Mouse (Mus musculus) limb, embryonic 13.5 days (tissue): ENCODE data around the gene Eral1. TPM values are rescaled to one million over a fixed set of nuclear protein-coding genes. Genes with fewer than 3 reads are reported as not detected.

Experiments
- ATAC-seq: fragments of 200-750 bp; cut with Nextera tagmentation; 2 replicates; pipeline ENCODE4 v1.8.0; 2017; ENCODE audit warnings: low read depth, moderate number of reproducible peaks, moderate TSS enrichment; ENCODE audit not compliant: low FRiP score
- H3K27ac ChIP-seq: fragments of 300-500 bp; sonication (generic); 2 replicates; pipeline ENCODE4 v1.5.1; 2015; ENCODE audit warnings: inconsistent platforms, mild to moderate bottlenecking, moderate library complexity
- H3K27me3 ChIP-seq: fragments of 300-500 bp; sonication (generic); 2 replicates; pipeline ENCODE4 v1.6.1; 2015; ENCODE audit warnings: mild to moderate bottlenecking, inconsistent platforms
- H3K36me3 ChIP-seq: fragments of 300-500 bp; sonication (generic); 2 replicates; pipeline ENCODE4 v1.6.1; 2015; ENCODE audit warnings: inconsistent platforms, mild to moderate bottlenecking, moderate library complexity
- H3K4me1 ChIP-seq: fragments of 300-500 bp; sonication (generic); 2 replicates; pipeline ENCODE4 v1.6.1; 2015; ENCODE audit warnings: inconsistent platforms
- H3K4me2 ChIP-seq: fragments of 300-500 bp; sonication (generic); replicated peaks from 2 replicates; pipeline ENCODE4 v1.6.1; 2015; ENCODE audit warnings: inconsistent platforms, mild to moderate bottlenecking, moderate library complexity
- H3K4me3 ChIP-seq: fragments of 300-500 bp; sonication (generic); 2 replicates; pipeline ENCODE4 v1.5.1; 2015; ENCODE audit warnings: moderate library complexity, mild to moderate bottlenecking, inconsistent platforms
- H3K9ac ChIP-seq: fragments of 300-500 bp; sonication (generic); 2 replicates; pipeline ENCODE4 v1.6.1; 2015; ENCODE audit warnings: mild to moderate bottlenecking, inconsistent platforms
- H3K9me3 ChIP-seq: fragments of 300-500 bp; sonication (generic); 2 replicates; pipeline ENCODE4 v1.6.1; 2016; ENCODE audit warnings: inconsistent platforms
- WGBS: fragments of 180-500 bp; shearing (Covaris S2); methylation state at CpG from one replicate; pipeline ENCODE4 v1.1.7; 2015; 5-methylcytosine and 5-hydroxymethylcytosine counted together
- polyA plus RNA-seq: library from polyadenylated mRNA; unstranded; fragments of >200 nt; fragmentation: Nextera tagmentation; extraction: Ambion mirVana; gene quantifications from 2 replicates; pipeline ENCODE4 v1.2.1, GENCODE M21; 2015

The Eral1 gene
- polyA plus RNA-seq, 1 experiment from 2014 or later: 38.7 TPM

DNA sequence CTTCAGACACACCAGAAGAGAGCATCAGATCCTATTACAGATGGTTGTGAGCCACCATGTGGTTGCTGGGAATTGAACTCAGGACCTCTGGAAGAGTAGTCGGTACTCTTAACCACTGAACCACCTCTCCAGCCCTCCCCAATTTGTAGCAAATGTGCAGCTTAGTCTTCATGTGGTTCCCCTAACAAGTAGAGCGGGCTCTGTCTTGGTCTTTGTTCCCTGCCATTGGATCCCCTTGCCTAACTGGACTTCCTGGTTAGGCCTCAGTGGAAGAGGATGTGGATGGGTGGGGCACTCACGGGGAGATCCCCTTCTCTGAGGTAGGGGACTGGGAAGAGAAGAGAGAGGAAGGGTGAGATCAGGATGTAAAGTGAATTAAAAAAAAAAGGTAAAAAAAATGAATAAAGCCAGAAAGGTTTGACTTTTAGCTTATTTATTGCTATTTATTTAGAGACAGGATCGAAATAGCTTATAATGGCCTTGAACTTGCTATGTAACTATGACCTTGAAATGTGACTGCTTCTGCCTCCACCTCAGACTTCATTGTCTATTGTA is 6.8 kb upstream of the Eral1 start:
- no peaks in the 10 kb centered on the region for H3K4me1 ChIP-seq
- H3K27ac ChIP-seq: no peak overlapping the region
- WGBS: 83% methylated on average over 4 of the region's 4 CpGs
- H3K4me3 ChIP-seq: no peak overlapping the region
- H3K9me3 ChIP-seq: no peaks in the 10 kb centered on the region
- ATAC-seq: no peak
- H3K4me2 ChIP-seq: no peak overlapping the region
- no peaks in the 10 kb centered on the region for H3K36me3 ChIP-seq
- no peaks in the 10 kb centered on the region for H3K27me3 ChIP-seq
- H3K9ac ChIP-seq: no peak overlapping the region

DNA sequence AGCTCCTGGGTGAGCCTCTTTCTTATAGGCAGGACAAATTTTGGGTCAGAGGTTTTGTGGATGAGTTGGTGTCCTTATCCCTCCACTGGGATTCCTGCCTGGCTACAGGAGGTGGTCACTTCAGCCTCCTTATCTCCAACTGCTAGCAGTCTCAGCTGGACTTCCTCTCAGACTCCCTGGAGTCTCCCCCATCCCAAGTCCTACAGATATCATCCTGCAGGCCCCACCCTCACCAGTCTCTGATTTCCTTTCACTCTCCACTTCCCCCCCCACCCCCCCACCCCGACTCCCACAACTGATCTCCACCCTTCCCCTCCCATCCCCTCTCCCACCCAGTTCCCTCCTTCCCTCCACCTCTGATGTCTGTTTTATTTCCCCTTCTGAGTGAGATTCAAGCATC is 3.4 kb upstream of the Eral1 start:
- Histone ChIP-seq H3K9me3 (no peaks in the 10 kb centered on the region), H3K4me1 (peaks cover 14% of the 10 kb centered on the region), H3K27me3 (no peaks in the 10 kb centered on the region), H3K4me3 (no peak overlapping the region), H3K4me2 (no peak overlapping the region), H3K36me3 (no peaks in the 10 kb centered on the region), H3K9ac (no peak overlapping the region), H3K27ac (no peak overlapping the region)
- no peak for ATAC-seq
- 45% methylated on average over 1 of the region's 1 CpGs for WGBS

DNA sequence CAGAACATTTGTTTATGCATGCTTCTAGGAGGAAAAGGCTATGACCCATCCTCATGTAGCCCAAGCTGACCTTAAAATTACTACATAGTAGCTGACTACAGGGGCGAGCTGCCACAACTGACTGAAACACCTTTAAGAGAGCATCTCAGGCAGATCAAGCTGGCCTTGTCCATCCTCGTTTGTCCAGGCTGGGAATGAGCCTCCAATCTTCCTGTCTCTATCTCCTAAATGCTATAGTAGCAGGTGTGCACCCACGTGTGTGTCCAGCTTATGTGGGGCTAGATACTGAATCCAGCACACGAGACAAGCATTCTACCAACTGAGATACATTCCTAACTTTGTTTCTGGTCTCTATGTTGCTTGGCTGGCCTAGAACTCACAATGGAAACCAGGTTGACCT is 5.5 kb downstream of the Eral1 start:
- 85% methylated on average over 4 of the region's 4 CpGs for WGBS
- Histone ChIP-seq H3K9ac (no peak overlapping the region), H3K4me1 (peaks cover 10% of the 10 kb centered on the region), H3K9me3 (no peaks in the 10 kb centered on the region), H3K4me2 (no peak overlapping the region), H3K27me3 (no peaks in the 10 kb centered on the region), H3K4me3 (no peak overlapping the region), H3K36me3 (peaks cover 64% of the 10 kb centered on the region), H3K27ac (no peak overlapping the region)
- ATAC-seq: no peak

GRCm38 (mm10) chr11:78074277-78074652 is 5.9 kb downstream of the Eral1 start:
- WGBS: 87% methylated on average over 2 of the region's 2 CpGs
- Histone ChIP-seq H3K9ac (no peak overlapping the region), H3K36me3 (peaks cover 64% of the 10 kb centered on the region), H3K9me3 (no peaks in the 10 kb centered on the region), H3K27me3 (no peaks in the 10 kb centered on the region), H3K27ac (no peak overlapping the region), H3K4me3 (no peak overlapping the region), H3K4me1 (peaks cover 6% of the 10 kb centered on the region), H3K4me2 (no peak overlapping the region)
- ATAC-seq: no peak

DNA sequence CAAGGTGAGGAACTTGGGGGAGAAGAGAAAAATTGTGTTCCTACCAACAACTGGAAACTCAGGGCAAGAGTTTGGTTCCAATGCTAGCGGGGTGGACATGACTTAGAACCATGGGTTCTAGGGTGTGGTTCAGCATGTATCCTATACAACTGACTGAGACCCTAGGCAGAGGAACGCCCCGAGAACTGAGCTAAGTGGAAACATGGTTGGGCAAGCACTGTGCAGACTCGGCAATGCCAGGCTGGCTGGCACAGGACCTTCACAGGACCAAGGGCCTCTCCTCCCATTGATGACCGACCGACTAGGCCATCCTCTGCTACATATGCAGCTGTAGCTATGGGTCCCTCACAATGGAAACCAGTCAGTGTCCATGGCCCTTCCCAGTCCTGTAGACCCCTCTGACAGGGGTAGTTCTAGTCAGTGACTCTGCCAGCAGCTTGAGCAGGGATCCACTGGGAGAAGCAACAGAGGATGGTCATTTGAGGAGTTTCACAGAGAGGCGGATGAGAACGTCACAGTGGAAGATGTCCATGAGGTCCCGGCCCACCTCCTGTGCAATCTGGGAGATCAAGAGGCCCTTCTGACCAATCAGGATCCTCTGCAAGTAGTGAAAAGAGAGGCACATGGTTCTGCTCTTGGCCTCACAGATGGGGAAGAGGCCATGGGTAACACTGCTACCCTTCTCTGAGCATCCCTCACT is 6.5 kb downstream of the Eral1 start:
- Histone ChIP-seq H3K9me3 (no peaks in the 10 kb centered on the region), H3K4me2 (no peak overlapping the region), H3K27ac (no peak overlapping the region), H3K9ac (no peak overlapping the region), H3K27me3 (no peaks in the 10 kb centered on the region), H3K4me3 (no peak overlapping the region), H3K36me3 (peaks cover 64% of the 10 kb centered on the region), H3K4me1 (peaks cover under 1% of the 10 kb centered on the region; the same call in 1 of the 2 replicates)
- no peak for ATAC-seq
- WGBS: 89% methylated on average over 9 of the region's 9 CpGs

DNA sequence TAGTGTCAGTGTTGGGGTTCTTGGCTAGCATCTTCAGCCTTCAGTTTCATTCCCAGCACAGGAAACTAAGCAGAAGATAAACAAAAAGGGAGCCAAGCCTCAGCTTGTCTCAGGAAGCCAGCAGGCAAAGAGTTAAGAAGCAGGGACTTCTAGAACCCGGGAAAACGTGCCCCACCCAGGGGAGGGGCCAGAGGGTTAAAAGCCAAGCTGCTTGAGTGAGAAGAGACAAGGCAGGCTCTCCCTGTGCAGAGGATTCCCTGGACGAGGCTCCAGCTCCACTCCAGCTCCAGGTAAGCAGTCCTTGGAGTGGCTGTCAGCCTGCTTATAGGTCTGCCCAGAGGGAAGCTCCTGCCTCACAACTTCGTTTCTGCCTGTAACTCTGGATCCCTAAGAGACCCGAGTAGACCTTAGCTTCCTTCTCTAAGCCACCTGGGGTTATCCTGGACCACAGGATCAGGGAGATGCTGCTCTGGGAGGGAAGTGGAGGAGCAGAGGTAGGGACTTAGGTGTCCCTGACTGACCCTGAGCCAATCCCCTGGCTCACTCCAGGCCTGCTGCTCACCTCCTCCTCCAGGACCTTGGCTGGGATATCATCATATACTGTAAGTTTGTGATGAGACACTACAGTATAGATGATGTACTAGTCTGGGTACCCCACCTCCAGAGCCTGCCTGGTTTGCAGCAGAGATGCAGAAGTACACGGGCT is 7.6 kb downstream of the Eral1 start:
- ATAC-seq: no peak
- Histone ChIP-seq H3K36me3 (peaks cover 56% of the 10 kb centered on the region), H3K4me1 (no peaks in the 10 kb centered on the region), H3K4me3 (no peak overlapping the region), H3K9me3 (no peaks in the 10 kb centered on the region), H3K27ac (no peak overlapping the region), H3K9ac (no peak overlapping the region), H3K27me3 (no peaks in the 10 kb centered on the region), H3K4me2 (no peak overlapping the region)
- WGBS: 30% methylated on average over 6 of the region's 6 CpGs

- no peak for ATAC-seq
- Histone ChIP-seq H3K9me3 (no peaks in the 10 kb centered on the region), H3K27me3 (no peaks in the 10 kb centered on the region), H3K9ac (no peak overlapping the region), H3K36me3 (peaks cover 51% of the 10 kb centered on the region), H3K4me1 (no peaks in the 10 kb centered on the region), H3K4me3 (no peak overlapping the region), H3K27ac (no peak overlapping the region), H3K4me2 (no peak overlapping the region)
- 83% methylated on average over 5 of the region's 5 CpGs for WGBS
Observed at GRCm38 (mm10) chr11:78071938-78072337, 8.2 kb downstream of the Eral1 start.

GRCm38 (mm10) chr11:78069646-78070045 is 10.5 kb downstream of the Eral1 start:
- no peak overlapping the region for H3K4me3 ChIP-seq
- no peak overlapping the region for H3K4me2 ChIP-seq
- H3K9ac ChIP-seq: no peak overlapping the region
- H3K36me3 ChIP-seq: peaks cover 28% of the 10 kb centered on the region
- ATAC-seq: no peak
- no peaks in the 10 kb centered on the region for H3K4me1 ChIP-seq
- H3K9me3 ChIP-seq: no peaks in the 10 kb centered on the region
- no peak overlapping the region for H3K27ac ChIP-seq
- H3K27me3 ChIP-seq: no peaks in the 10 kb centered on the region
- WGBS: 81% methylated on average over 6 of the region's 6 CpGs

- WGBS: 66% methylated on average over 5 of the region's 5 CpGs
- peaks cover 23% of the 10 kb centered on the region for H3K36me3 ChIP-seq
- H3K9ac ChIP-seq: no peak overlapping the region
- H3K4me1 ChIP-seq: no peaks in the 10 kb centered on the region
- no peak overlapping the region for H3K4me3 ChIP-seq
- no peaks in the 10 kb centered on the region for H3K9me3 ChIP-seq
- no peak overlapping the region for H3K4me2 ChIP-seq
- H3K27ac ChIP-seq: no peak overlapping the region
- ATAC-seq: no peak
- H3K27me3 ChIP-seq: no peaks in the 10 kb centered on the region
Observed at GRCm38 (mm10) chr11:78069130-78069529, 11.1 kb downstream of the Eral1 start.

DNA sequence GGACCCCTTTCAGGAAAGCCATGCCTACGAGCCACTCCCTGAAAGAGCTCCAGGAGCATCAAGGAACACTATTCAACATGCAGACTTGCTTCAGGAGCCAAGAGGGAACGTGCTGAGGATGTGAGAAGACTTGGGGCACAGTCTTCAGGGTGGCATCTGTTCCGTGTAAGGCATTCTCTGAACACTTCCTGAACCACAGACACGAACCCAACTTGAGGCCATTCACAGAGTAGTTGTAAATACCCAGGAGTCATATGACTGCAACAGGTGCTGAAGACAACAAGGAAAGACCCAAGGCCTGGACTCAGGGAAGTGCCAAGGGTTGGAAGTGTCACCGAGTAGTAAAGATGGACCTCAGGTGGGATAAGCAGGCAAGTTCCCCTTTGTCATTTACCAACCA is 12.6 kb downstream of the Eral1 start:
- H3K4me3 ChIP-seq: no peak overlapping the region
- no peaks in the 10 kb centered on the region for H3K27me3 ChIP-seq
- no peak overlapping the region for H3K4me2 ChIP-seq
- no peaks in the 10 kb centered on the region for H3K4me1 ChIP-seq
- 72% methylated on average over 5 of the region's 5 CpGs for WGBS
- H3K9me3 ChIP-seq: no peaks in the 10 kb centered on the region
- no peak for ATAC-seq
- no peak overlapping the region for H3K9ac ChIP-seq
- H3K36me3 ChIP-seq: peaks cover 8% of the 10 kb centered on the region
- no peak overlapping the region for H3K27ac ChIP-seq

- WGBS: 65% methylated on average over 2 of the region's 2 CpGs
- Histone ChIP-seq H3K27ac (no peak overlapping the region), H3K9me3 (no peaks in the 10 kb centered on the region), H3K4me3 (no peak overlapping the region), H3K4me2 (no peak overlapping the region), H3K27me3 (no peaks in the 10 kb centered on the region), H3K36me3 (no peaks in the 10 kb centered on the region), H3K4me1 (peaks cover 6% of the 10 kb centered on the region), H3K9ac (no peak overlapping the region)
- ATAC-seq: no peak; the same call in 1 of the 2 replicates
Observed at GRCm38 (mm10) chr11:78066641-78067040, 13.5 kb downstream of the Eral1 start.

DNA sequence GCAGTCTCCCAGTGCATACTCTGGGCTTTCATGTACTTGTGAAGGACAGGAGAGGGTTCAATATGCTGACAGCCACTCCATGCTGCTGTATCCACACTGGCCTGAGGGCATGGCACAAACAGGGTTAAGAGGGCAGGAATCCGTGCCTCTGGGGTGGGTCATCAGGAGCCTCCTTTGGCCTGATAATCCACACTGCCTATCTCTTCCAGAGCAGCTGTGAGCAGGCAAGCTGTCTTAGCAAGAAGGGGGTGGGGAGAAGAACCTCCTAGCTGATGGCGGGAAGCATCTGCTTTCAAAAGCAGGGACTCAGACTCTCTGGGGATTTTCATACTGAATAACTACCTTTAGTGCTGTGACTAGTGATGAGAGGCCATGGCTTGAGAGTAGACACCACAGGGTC is 14.3 kb downstream of the Eral1 start:
- Histone ChIP-seq H3K4me3 (no peak overlapping the region), H3K4me1 (peaks cover 6% of the 10 kb centered on the region), H3K4me2 (no peak overlapping the region), H3K9ac (0 out of 2 replicates have a peak overlapping the region, but pooled peaks have one; percentile 8), H3K27ac (no peak overlapping the region), H3K9me3 (no peaks in the 10 kb centered on the region), H3K27me3 (no peaks in the 10 kb centered on the region), H3K36me3 (no peaks in the 10 kb centered on the region)
- no peak for ATAC-seq
- WGBS: 61% methylated on average over 2 of the region's 2 CpGs
